Mouse (Mus musculus): ENCODE results near the gene Nfia.

Gene Nfia

GRCm38 (mm10) chr4:97941616-97942015 lies 169.1 kb downstream of the Nfia start:
- DNase-seq (ENCODE audit: low read depth, low spot score): no peak

DNA sequence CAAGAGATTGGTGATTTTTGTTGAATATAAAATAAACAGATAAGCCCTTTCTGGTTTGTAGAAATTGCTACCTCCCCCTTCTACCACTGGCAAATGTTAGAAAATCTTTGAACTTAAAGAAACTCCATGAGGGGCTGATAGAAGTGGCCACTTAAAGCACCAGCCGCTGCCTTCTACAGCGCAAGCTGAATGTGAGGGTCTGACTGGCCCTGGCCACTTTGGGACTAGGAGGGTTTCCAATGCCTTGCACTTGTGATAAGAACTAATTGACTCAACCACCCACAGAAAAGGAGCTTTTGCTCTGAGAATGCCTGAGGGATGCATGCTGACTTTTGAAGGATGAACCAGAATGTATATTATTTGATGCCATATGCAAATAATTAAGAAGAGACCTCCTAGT lies 171.8 kb downstream of the Nfia start:
- no peak for DNase-seq (ENCODE audit: low read depth, low spot score)

DNA sequence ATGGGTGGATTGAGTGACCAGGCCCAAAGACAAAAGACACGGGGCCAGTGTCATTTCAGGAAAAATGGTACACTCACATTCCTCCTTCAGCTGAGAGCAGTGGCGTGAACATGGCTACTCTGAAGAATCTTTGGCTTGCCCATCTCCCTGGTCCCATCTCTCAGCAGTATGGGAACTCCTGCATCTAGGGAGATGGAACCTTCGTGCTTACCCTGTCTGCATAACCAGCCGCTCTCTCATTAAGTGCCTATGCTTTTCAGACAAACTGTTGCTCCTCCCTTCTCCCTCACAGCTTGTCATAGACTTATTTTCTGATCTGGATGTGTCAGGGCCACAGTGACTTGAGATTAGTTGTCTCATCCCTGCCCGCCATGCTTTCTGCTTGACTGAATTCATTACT lies 174.9 kb downstream of the Nfia start:
- DNase-seq (ENCODE audit: low read depth, low spot score): no peak

- no peak for DNase-seq (ENCODE audit: low read depth, low spot score)
These were observed 175.7 kb downstream of the Nfia start for GRCm38 (mm10) chr4:97948250-97948649.

DNA sequence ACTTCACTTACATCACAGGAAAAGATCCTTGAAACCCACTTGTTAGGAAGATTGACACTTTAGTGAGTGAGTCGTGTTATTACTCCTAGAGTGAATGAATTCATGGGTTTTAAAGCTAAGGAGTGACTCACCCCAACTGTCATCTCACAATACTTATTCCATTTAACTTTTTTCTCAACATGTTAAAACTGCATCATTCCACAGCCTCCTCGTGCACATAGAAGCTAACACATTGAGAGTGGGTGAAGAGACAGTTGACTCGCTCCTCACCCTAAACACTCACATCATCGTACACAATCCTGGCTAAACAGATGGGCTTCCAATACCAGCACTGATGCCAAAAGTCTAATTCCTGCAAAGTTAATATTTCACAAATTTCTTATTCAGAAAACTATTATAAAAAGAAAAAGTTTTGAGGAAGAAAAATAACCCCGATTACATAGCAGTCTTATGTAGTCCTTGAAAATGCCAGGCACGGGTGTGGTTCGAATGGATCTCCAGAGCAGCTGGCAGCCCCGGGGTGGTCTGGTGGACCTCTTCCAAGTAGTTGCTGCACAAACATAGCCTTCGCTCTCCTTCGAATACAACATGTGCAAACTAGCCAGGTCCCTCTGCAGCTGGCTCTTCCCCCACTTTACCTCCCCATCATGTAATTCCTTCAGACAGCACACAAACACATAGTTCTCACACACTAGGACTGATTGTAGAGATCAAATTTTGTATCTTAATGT lies 178.0 kb downstream of the Nfia start:
- no peak for DNase-seq (ENCODE audit: low read depth, low spot score)

- no peak for DNase-seq (ENCODE audit: low read depth, low spot score)
These were observed 181.4 kb downstream of the Nfia start for GRCm38 (mm10) chr4:97953886-97954285.

- no peak for DNase-seq (ENCODE audit: low read depth, low spot score)
These were observed 185.6 kb downstream of the Nfia start for GRCm38 (mm10) chr4:97958121-97958520.

- DNase-seq (ENCODE audit: low read depth, low spot score): no peak
These were observed 190.3 kb downstream of the Nfia start for GRCm38 (mm10) chr4:97962856-97963255.

- no peak for DNase-seq (ENCODE audit: low read depth, low spot score)
These were observed 191.4 kb downstream of the Nfia start for GRCm38 (mm10) chr4:97963951-97964350.

DNA sequence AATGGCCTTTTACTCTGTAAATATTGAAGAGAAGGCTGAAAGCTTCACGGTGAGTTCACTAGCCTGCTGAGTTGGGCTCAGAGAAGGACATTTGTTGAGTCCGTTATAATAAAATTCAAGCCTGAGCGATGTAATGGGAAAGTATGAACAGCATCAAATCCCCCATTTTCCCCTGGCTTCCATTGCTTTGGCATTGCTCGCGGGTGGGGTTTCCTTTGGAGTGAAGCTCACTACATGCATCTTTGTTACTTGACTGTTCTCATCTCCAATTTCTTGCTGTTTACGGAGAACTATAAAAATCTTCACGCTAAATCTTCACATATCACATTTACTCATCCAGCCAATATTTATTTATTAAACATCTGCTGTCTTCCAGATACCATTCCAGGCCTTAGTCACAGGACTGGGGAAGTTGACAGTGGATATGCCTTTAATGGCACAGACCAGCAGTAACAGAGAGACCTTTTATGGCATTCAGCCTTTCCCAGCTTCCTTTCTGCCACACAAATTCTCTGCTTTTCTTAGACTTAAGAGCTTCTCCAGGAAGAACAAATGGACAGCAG lies 196.3 kb downstream of the Nfia start:
- DNase-seq (ENCODE audit: low read depth, low spot score): no peak

- DNase-seq (ENCODE audit: low read depth, low spot score): no peak
These were observed 200.5 kb downstream of the Nfia start for GRCm38 (mm10) chr4:97973064-97973463.

DNA sequence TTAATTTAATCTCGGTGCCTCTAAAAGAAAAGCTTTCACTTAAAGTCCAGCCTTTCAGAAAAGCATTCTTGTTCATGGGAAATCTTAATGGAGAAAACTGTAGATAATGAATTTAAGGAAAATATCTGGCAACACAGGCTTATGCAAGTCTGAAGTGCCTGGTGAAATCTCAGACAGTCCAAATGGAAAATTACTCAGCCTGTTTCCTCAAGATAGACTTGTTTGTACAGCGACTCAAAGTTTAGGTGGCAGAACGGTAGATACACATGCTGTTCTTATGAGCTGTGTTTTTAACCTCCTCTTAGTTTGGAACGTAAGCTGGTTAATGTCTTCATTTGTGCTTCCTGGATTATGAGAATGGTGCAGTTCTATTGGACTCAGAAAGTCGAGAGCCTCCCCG lies 201.5 kb downstream of the Nfia start:
- no peak for DNase-seq (ENCODE audit: low read depth, low spot score)

DNA sequence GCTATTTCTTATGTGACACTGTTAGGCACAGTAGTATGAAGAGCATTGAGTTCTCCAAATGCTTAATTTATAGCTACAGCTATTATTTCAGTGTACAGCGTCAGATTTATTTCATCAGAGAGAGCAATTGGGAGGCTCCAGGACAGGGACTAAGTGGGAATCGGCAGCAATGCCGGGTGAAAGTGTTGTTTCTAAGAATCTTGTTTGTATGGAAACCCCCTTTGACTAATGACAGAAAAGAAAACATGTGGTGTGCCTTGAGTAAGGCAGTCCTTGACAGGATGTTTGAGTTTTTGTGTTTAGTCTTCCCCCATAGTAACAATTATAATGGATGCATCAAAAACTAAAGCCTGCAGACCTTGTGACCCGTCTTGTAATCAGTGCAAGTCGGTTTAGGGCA lies 204.4 kb downstream of the Nfia start:
- no peak for DNase-seq (ENCODE audit: low read depth, low spot score)

- DNase-seq (ENCODE audit: low read depth, low spot score): no peak
These were observed 211.8 kb downstream of the Nfia start for GRCm38 (mm10) chr4:97984361-97984760.

DNA sequence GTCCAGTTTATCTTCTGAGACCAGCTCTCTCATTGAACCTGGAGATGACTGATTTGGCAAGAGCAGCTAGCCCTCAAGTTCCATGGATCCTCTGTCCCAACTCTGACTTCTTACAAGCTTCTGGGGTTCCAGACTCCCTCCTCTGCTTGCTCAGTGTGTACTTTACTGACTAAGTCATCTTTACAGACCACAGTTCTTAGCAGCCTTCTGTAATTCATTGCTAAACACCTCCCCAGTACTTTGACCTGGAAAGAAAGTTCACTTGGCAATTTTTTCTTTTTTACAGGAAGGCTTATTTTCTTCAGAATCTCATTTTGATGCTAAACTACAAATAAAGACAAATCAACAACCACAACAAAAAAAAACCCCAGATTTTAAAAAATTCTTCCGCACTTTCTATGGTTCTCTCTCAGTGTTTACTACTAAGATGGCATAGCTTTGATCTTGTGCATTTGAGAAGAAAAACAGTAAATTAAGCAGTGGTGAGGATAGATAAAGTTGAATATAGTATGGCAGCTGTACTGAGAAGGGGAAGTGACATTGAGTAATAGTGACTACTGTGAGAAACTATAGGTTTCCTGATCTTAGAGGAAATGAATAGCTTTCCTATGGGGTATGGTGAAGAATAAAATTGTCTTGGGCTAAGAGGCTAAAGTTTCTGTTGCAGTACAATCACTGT lies 213.7 kb downstream of the Nfia start:
- no peak for DNase-seq (ENCODE audit: low read depth, low spot score)

DNA sequence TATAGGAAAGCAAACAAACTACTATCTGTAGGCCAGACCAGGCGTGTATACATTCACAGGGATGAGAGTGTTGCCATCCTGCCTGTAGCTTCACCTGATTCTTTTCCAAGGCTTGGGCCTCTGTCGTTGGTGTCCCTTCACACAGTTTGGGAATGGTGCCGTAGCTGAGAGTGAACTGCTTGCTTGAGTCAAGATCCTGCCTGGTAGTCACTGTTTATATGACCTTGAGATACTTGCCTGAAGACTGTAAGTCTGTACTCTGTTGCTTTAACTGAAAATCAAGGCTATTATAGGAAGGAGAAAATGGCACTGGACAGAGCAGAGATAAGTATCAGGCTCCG lies 214.2 kb downstream of the Nfia start:
- no peak for DNase-seq (ENCODE audit: low read depth, low spot score)

DNA sequence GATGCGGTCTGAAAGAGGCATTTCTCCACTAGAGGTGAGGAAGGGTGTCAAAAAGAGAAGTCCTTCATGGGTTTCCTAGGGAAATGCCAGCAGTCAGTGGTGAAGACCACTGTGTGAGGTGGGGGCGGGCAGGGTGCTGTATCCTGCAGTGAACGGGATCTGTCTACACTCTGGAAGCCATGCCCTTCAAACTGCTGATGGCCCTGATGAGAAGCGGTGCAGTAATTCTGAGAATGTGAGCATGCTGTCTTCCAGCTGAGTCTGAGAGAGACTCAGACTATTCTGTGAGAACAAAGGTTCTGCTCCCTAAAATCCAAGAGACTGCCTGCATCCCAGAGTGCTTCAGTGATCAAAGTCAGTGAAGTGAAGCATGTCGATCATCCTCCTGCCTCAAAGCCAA lies 216.2 kb downstream of the Nfia start:
- no peak for DNase-seq (ENCODE audit: low read depth, low spot score)

DNA sequence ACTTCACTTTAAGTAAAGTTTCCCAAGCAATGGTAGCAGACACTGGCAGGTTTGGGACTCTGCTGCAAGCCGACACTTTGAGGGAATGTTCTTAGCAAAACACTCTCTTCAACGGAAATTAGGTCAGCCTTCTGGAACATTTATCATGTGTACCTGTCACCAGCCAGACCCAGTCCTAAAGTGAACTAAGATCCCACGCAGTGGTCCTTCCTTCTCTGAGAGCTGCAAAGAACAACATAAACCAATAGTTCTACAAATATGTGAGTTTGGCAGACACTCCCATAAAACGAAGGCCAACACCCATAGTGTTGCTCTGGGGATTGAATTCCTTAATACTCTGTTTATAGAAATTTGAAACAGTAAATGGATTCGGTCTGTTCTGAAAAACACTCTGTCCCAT lies 217.9 kb downstream of the Nfia start:
- no peak for DNase-seq (ENCODE audit: low read depth, low spot score)

DNA sequence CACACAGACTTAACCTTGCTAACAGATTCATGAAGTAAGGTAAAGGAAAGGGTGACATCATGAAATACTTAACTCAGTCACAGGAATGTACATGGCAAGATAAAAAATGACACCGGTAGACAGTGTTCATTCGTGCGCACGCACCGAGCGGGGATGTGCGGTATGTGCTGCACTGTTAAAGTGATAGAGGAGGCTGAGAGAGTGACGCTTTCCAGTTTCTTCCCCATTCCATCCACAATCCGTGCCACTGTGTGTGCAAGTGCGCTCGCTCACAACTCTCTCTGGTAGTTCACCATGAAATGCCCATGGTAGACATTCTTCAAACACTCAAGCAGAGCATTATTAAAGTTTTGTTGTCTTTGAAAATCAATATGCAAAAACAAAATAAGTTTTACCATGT lies 218.9 kb downstream of the Nfia start:
- DNase-seq (ENCODE audit: low read depth, low spot score): no peak

DNA sequence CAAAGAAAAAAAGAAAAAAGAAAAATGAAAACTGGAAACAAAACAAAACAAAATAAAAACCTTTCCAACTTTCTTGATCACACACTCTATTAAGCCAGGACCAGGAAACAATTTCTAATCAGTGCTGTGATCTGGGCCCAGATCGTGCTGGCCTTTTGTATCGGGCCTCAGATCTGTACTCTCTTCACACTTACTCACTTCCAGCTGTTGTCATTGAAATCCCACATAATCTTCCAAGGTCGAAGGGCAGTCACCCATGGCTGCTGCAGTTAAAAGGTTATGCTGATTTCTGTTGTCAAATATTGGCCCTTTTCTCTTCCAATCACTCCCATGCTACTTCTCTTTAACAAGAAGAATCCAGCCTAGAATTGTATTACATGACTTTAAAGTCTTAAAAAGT lies 219.3 kb downstream of the Nfia start:
- no peak for DNase-seq (ENCODE audit: low read depth, low spot score)

GRCm38 (mm10) chr4:97995911-97996712 lies 223.6 kb downstream of the Nfia start:
- no peak for DNase-seq (ENCODE audit: low read depth, low spot score)

GRCm38 (mm10) chr4:97997151-97997817 lies 224.8 kb downstream of the Nfia start:
- no peak for DNase-seq (ENCODE audit: low read depth, low spot score)

Measured in retina, postnatal 7 days (tissue).